Mouse (Mus musculus) heart, embryonic 16.5 days (tissue): ENCODE measurements around the gene Gm13762. TPM values are rescaled to one million over a fixed set of nuclear protein-coding genes. Genes with fewer than 3 reads are reported as not detected.
"Not testable (repeated sequence)": the region's sequence is repeated elsewhere in the genome, so short reads cannot be mapped to it uniquely, and the experiment has no call there.

Experiments
- ATAC-seq: fragments of 200-750 bp; cut with Nextera tagmentation; replicated peaks from 2 replicates; pipeline ENCODE4 v1.8.0; 2017; ENCODE audit warnings: moderate number of reproducible peaks; ENCODE audit not compliant: insufficient read depth, low FRiP score; ENCODE audit errors: extremely low read depth
- H3K27ac ChIP-seq: fragments of 300-500 bp; sonication (generic); 2 replicates; pipeline ENCODE4 v1.5.1; 2014; ENCODE audit warnings: mild to moderate bottlenecking, low read length, control low read depth, moderate library complexity
- H3K27me3 ChIP-seq: fragments of 300-500 bp; sonication (generic); 2 replicates; pipeline ENCODE4 v1.6.1; 2014; ENCODE audit warnings: low read length, mixed read lengths; ENCODE audit not compliant: control insufficient read depth, insufficient read depth
- H3K36me3 ChIP-seq: fragments of 300-500 bp; sonication (generic); 2 replicates; pipeline ENCODE4 v1.6.1; 2014; ENCODE audit not compliant: control insufficient read depth, insufficient read depth
- H3K4me1 ChIP-seq: fragments of 300-500 bp; sonication (generic); 2 replicates; pipeline ENCODE4 v1.6.1; 2014; ENCODE audit warnings: low read length, mixed read lengths; ENCODE audit not compliant: control insufficient read depth, insufficient read depth
- H3K4me2 ChIP-seq: fragments of 300-500 bp; sonication (generic); 2 replicates; pipeline ENCODE4 v1.6.1; 2014; ENCODE audit warnings: low read depth, mild to moderate bottlenecking, control low read depth, low read length
- H3K4me3 ChIP-seq: fragments of 300-500 bp; sonication (generic); 2 replicates; pipeline ENCODE4 v1.5.1; 2014; ENCODE audit warnings: mild to moderate bottlenecking, control low read depth, low read length
- H3K9ac ChIP-seq: fragments of 300-500 bp; sonication (generic); 2 replicates; pipeline ENCODE4 v1.6.1; 2014; ENCODE audit warnings: low read length, control low read depth
- H3K9me3 ChIP-seq: fragments of 300-500 bp; sonication (generic); replicated peaks from 2 replicates; pipeline ENCODE4 v1.6.1; 2016; ENCODE audit warnings: low read length; ENCODE audit not compliant: control insufficient read depth
- WGBS: fragments of 180-500 bp; shearing (Covaris S2); extraction: QIAGEN DNeasy Blood & Tissue Kit; methylation state at CpG from one replicate; pipeline ENCODE4 v1.1.7; 2014; 5-methylcytosine and 5-hydroxymethylcytosine counted together
- polyA plus RNA-seq: library from polyadenylated mRNA; unstranded; fragments of >200 nt; fragmentation: Nextera tagmentation; extraction: Ambion mirVana; gene quantifications from 2 replicates; pipeline ENCODE4 v1.2.1, GENCODE M21; 2015

The Gm13762 gene
- polyA plus RNA-seq, result not detected in 2 replicates

DNA sequence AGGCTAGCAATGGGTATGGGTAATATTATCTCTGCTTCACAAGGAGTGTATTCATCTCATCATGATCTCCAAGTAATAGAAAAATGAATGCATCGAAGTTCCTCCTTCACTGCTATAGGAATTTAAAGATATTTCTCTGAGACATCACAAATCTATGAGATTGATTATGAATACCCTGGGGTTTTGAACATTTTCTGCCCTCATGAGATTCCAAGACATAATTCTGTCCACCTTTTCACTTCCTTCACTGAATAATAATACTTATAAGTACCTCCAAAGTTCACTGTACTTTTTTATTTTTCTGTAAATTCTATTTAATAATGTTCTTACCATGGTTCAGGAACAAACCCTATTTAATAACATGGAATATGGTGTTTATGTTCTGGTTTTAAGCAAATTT, at the start of gene Gm13762:
Gene Gm13762, minus strand, starts transcription at position 101 of the 400 bp plus-strand sequence.
- Histone ChIP-seq H3K4me3 (no peak within 1 kb of the TSS), H3K27ac (no peak within 1 kb of the TSS), H3K27me3 (no peaks in the 10 kb centered on the region), H3K4me2 (no peak within 1 kb of the TSS), H3K4me1 (no peaks in the 10 kb centered on the region), H3K9ac (no peak within 1 kb of the TSS), H3K9me3 (no peaks in the 10 kb centered on the region), H3K36me3 (no peaks in the 10 kb centered on the region)
- no peak for ATAC-seq
- WGBS, result 71% methylated on average over 1 of the region's 1 CpGs

- not testable (repeated sequence) for H3K27ac ChIP-seq, H3K4me2 ChIP-seq, ATAC-seq, H3K9me3 ChIP-seq, H3K9ac ChIP-seq, H3K4me1 ChIP-seq, H3K36me3 ChIP-seq, H3K27me3 ChIP-seq, H3K4me3 ChIP-seq
- 53% methylated on average over 3 of the region's 3 CpGs for WGBS
These were observed 41.4 kb upstream of the Gm13762 start for GRCm38 (mm10) chr2:89021436-89021835.

GRCm38 (mm10) chr2:89018240-89018639, 38.2 kb upstream of the Gm13762 start, which contains the start of gene Olfr1216:
Olfr1216 (minus strand) TSS chr2:89018340.
- H3K4me1 ChIP-seq, result no peaks in the 10 kb centered on the region

DNA sequence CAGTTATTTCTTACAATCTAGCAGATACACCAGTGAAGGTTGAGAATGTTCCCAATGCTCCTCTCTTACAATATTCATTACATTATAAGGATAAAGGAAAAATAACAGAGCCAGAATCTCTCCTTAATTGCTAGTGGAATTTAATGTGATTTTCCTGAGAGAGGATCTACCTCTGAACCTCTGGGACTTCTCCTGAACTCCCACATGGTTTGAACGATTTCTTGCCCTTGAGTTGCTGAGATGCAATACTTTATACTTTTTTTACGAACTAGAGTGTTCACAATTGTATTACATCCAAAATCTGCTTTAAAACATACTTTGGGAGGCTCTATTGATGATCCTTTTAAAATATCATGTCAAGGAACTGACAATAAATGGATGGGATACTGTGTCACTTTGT, 26.8 kb upstream of the Gm13762 start, which contains the start of gene Olfr1215:
Gene Olfr1215, minus strand, starts transcription at position 101 of the 400 bp plus-strand sequence.
- WGBS, result 60% methylated on average over 2 of the region's 2 CpGs
- no peak for ATAC-seq

More at GRCm38 (mm10) chr2:89018240-89018639, 38.2 kb upstream of the Gm13762 start, which contains the start of gene Olfr1216:
- Histone ChIP-seq H3K36me3 (no peaks in the 10 kb centered on the region), H3K4me2 (no peak within 1 kb of the TSS), H3K4me3 (no peak within 1 kb of the TSS), H3K27me3 (no peaks in the 10 kb centered on the region), H3K9me3 (no peaks in the 10 kb centered on the region), H3K27ac (no peak within 1 kb of the TSS), H3K9ac (no peak within 1 kb of the TSS)
- ATAC-seq, result no peak
- 66% methylated on average over 1 of the region's 1 CpGs for WGBS

GRCm38 (mm10) chr2:88992553-88992952, 12.5 kb upstream of the Gm13762 start, which contains the start of gene Olfr1214:
Olfr1214 (minus strand) TSS chr2:88992653.
- H3K9me3 ChIP-seq, result no peaks in the 10 kb centered on the region
- no peak within 1 kb of the TSS for H3K9ac ChIP-seq
- H3K4me2 ChIP-seq, result no peak within 1 kb of the TSS
- no peaks in the 10 kb centered on the region for H3K36me3 ChIP-seq
- no peaks in the 10 kb centered on the region for H3K27me3 ChIP-seq
- 62% methylated on average over 1 of the region's 1 CpGs for WGBS
- H3K4me3 ChIP-seq, result no peak within 1 kb of the TSS
- ATAC-seq, result no peak
- no peak within 1 kb of the TSS for H3K27ac ChIP-seq
- no peaks in the 10 kb centered on the region for H3K4me1 ChIP-seq

More for the DNA sequence above, 26.8 kb upstream of the Gm13762 start, which contains the start of gene Olfr1215:
- no peaks in the 10 kb centered on the region for H3K36me3 ChIP-seq
- no peak within 1 kb of the TSS for H3K27ac ChIP-seq
- H3K9ac ChIP-seq, result no peak within 1 kb of the TSS
- no peaks in the 10 kb centered on the region for H3K4me1 ChIP-seq
- H3K4me2 ChIP-seq, result no peak within 1 kb of the TSS
- H3K27me3 ChIP-seq, result no peaks in the 10 kb centered on the region
- H3K4me3 ChIP-seq, result no peak within 1 kb of the TSS
- no peaks in the 10 kb centered on the region for H3K9me3 ChIP-seq

- ATAC-seq, result no peak
These were observed 26.4 kb downstream of the Gm13762 start, which contains the start of gene Olfr1212 for GRCm38 (mm10) chr2:88953669-88954068. Olfr1212 (plus strand) TSS chr2:88953969.

DNA sequence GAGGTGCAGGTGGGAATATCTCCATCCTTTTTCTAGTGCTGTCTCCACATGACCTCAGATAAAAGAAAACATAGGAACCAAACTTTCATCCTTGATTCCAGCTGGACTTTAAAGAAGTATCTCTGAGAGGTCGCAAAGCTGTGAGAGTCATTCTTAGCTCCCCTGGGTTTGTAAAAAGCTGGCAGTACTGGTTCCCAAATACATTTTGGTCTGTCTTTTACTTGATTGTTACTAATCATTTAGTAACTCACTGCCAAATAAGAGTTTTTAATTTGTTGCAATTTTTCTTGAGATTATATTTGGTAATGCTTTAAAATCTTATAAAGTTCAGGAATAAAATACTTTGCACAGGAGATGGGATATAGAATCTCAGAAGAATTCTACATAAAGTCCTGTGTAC, 42.1 kb downstream of the Gm13762 start, which contains the start of gene Olfr1211:
Gene Olfr1211, minus strand, starts transcription at position 101 of the 400 bp plus-strand sequence.
- ATAC-seq, result no peak
- Histone ChIP-seq H3K27ac (no peak within 1 kb of the TSS), H3K4me3 (no peak within 1 kb of the TSS), H3K9ac (no peak within 1 kb of the TSS), H3K4me1 (no peaks in the 10 kb centered on the region), H3K9me3 (no peaks in the 10 kb centered on the region), H3K36me3 (no peaks in the 10 kb centered on the region), H3K4me2 (no peak within 1 kb of the TSS), H3K27me3 (no peaks in the 10 kb centered on the region)
- 78% methylated on average over 1 of the region's 1 CpGs for WGBS

More at GRCm38 (mm10) chr2:88953669-88954068, 26.4 kb downstream of the Gm13762 start, which contains the start of gene Olfr1212:
- Histone ChIP-seq H3K27ac (no peak within 1 kb of the TSS), H3K36me3 (no peaks in the 10 kb centered on the region), H3K27me3 (no peaks in the 10 kb centered on the region), H3K9ac (no peak within 1 kb of the TSS), H3K4me1 (no peaks in the 10 kb centered on the region), H3K4me2 (no peak within 1 kb of the TSS), H3K4me3 (no peak within 1 kb of the TSS), H3K9me3 (no peaks in the 10 kb centered on the region)

Other genes starting within 250 kb of the Gm13762 start
- not detected in 2 replicates for gene Olfr1197, start 247.9 kb downstream of the Gm13762 start, polyA plus RNA-seq
- not detected in 2 replicates for gene Olfr1198, start 228.9 kb downstream of the Gm13762 start, polyA plus RNA-seq
- not detected in 2 replicates for gene Olfr1199, start 219.8 kb downstream of the Gm13762 start, polyA plus RNA-seq
- gene Olfr1200, start 209.8 kb downstream of the Gm13762 start, polyA plus RNA-seq, result not detected in 2 replicates
- not detected in 2 replicates for gene Olfr1201, start 187.2 kb downstream of the Gm13762 start, polyA plus RNA-seq
- gene Olfr1202, start 165.8 kb downstream of the Gm13762 start, polyA plus RNA-seq, result not detected in 2 replicates
- not detected in 2 replicates for gene Olfr1205, start 150.5 kb downstream of the Gm13762 start, polyA plus RNA-seq
- gene Olfr1204, start 131.0 kb downstream of the Gm13762 start, polyA plus RNA-seq, result not detected in 2 replicates
- not detected in 2 replicates for gene Olfr1206, start 117.0 kb downstream of the Gm13762 start, polyA plus RNA-seq
- not detected in 2 replicates for gene Olfr1208, start 78.0 kb downstream of the Gm13762 start, polyA plus RNA-seq
- not detected in 2 replicates for gene Olfr1209, start 65.1 kb downstream of the Gm13762 start, polyA plus RNA-seq
- not detected in 2 replicates for gene Olfr1211, start 42.2 kb downstream of the Gm13762 start, polyA plus RNA-seq
- gene Olfr1212, start 26.3 kb downstream of the Gm13762 start, polyA plus RNA-seq, result not detected in 2 replicates
- not detected in 2 replicates for gene Olfr1214, start 12.4 kb upstream of the Gm13762 start, polyA plus RNA-seq
- not detected in 2 replicates for gene Olfr1215, start 26.7 kb upstream of the Gm13762 start, polyA plus RNA-seq
- gene Olfr1216, start 38.1 kb upstream of the Gm13762 start, polyA plus RNA-seq, result not detected in 2 replicates
- not detected in 2 replicates for gene Olfr1217, start 51.8 kb upstream of the Gm13762 start, polyA plus RNA-seq
- gene Olfr1218, start 80.9 kb upstream of the Gm13762 start, polyA plus RNA-seq, result not detected in 2 replicates
- gene Olfr1219, start 103.2 kb upstream of the Gm13762 start, polyA plus RNA-seq, result not detected in 2 replicates
- gene Olfr1220, start 126.6 kb upstream of the Gm13762 start, polyA plus RNA-seq, result not detected in 2 replicates
- gene Olfr1221, start 137.0 kb upstream of the Gm13762 start, polyA plus RNA-seq, result not detected in 2 replicates
- not detected in 2 replicates for gene Olfr1222, start 152.8 kb upstream of the Gm13762 start, polyA plus RNA-seq
- not detected in 2 replicates for gene Olfr1223, start 171.3 kb upstream of the Gm13762 start, polyA plus RNA-seq
- not detected in 2 replicates for gene Olfr1224-ps1, start 183.8 kb upstream of the Gm13762 start, polyA plus RNA-seq
- not detected in 2 replicates for gene Olfr1225, start 194.4 kb upstream of the Gm13762 start, polyA plus RNA-seq
- not detected in 2 replicates for gene Olfr1226, start 219.8 kb upstream of the Gm13762 start, polyA plus RNA-seq